Mouse (Mus musculus) hematopoietic stem cell, adult 5-6 weeks (primary cell): ENCODE results near the gene Phf13. TPM values are rescaled to one million over a fixed set of nuclear protein-coding genes. Genes with fewer than 3 reads are reported as not detected.
"Not testable (repeated sequence)": the region's sequence is repeated elsewhere in the genome, so short reads cannot be mapped to it uniquely, and the experiment has no call there.

Source experiments
- ATAC-seq, 2 experiments: fragments of 125-278 bp in 1 of 2; replicated peaks in 1 of 2; 2 replicates each; pipeline ENCODE4 v1.8.0; 2016 to 2017; ENCODE audit warnings: inconsistent platforms in 2 of 2, mild to moderate bottlenecking in 2 of 2, moderate number of reproducible peaks in 2 of 2, low read depth in 1 of 2, moderate TSS enrichment in 1 of 2; ENCODE audit not compliant: low FRiP score in 2 of 2, poor library complexity in 2 of 2, severe bottlenecking in 2 of 2, insufficient read depth in 1 of 2, low TSS enrichment in 1 of 2
- total RNA-seq: library from RNA; stranded (forward); fragments of 172-1452, 232-1000 nt; gene quantifications from 2 replicates; pipeline ENCODE4 v1.2.3, GENCODE M21; 2017

Phf13 gene
- 6.2 and 6.4 TPM in 2 replicates for total RNA-seq

- peak; percentile 92 to 96 for ATAC-seq
These were observed at the start of gene Phf13 for GRCm38 (mm10) chr4:151996173-151996950. Gene Phf13 (minus strand): TSS chr4:151996258.

- ATAC-seq, result no peak
These were observed 48.6 kb upstream of the Phf13 start for GRCm38 (mm10) chr4:152044609-152045008.

- no peak for ATAC-seq
These were observed 47.1 kb upstream of the Phf13 start for GRCm38 (mm10) chr4:152043171-152043570.

- ATAC-seq, result no peak
These were observed 46.0 kb upstream of the Phf13 start for GRCm38 (mm10) chr4:152041924-152042641.

- ATAC-seq, result no peak
These were observed 43.8 kb upstream of the Phf13 start for GRCm38 (mm10) chr4:152039831-152040310.

- peak; percentile 76 to 88 for ATAC-seq
These were observed 43.1 kb upstream of the Phf13 start, which contains the start of gene Nol9 for GRCm38 (mm10) chr4:152038985-152039830. Gene Nol9 (plus strand): TSS chr4:152039321.

GRCm38 (mm10) chr4:152038225-152038984 is 42.3 kb upstream of the Phf13 start, which contains the start of gene Tas1r1:
Gene Tas1r1 (minus strand): TSS chr4:152038568.
- ATAC-seq, result peak; percentile 44 to 52; a peak in 2 of 4 replicates

- not testable (repeated sequence) for ATAC-seq
These were observed 40.4 kb upstream of the Phf13 start for GRCm38 (mm10) chr4:152036464-152036863.

GRCm38 (mm10) chr4:152032922-152033321 is 36.9 kb upstream of the Phf13 start:
- ATAC-seq, result no peak

GRCm38 (mm10) chr4:152029997-152030396 is 33.9 kb upstream of the Phf13 start:
- peak; percentile 9 to 26; a peak in 2 of 4 replicates for ATAC-seq

GRCm38 (mm10) chr4:152029087-152029486 is 33.0 kb upstream of the Phf13 start:
- no peak for ATAC-seq

- ATAC-seq, result no peak
These were observed 32.4 kb upstream of the Phf13 start for GRCm38 (mm10) chr4:152028456-152028855.

GRCm38 (mm10) chr4:152027524-152027923 is 31.5 kb upstream of the Phf13 start, which contains the start of gene Zbtb48:
Gene Zbtb48 (minus strand): TSS chr4:152027671.
- peak; percentile 94 for ATAC-seq

- peak in 1 of 2 experiments; percentile 0; a peak in 1 of 4 replicates for ATAC-seq
These were observed 30.9 kb upstream of the Phf13 start for GRCm38 (mm10) chr4:152026751-152027508.

GRCm38 (mm10) chr4:152024525-152024924 is 28.5 kb upstream of the Phf13 start:
- no peak for ATAC-seq

- no peak for ATAC-seq
These were observed 26.4 kb upstream of the Phf13 start for GRCm38 (mm10) chr4:152022506-152022905.
